Mouse (Mus musculus) midbrain, embryonic 10.5 days (tissue): Measurements from ENCODE around the gene Ndufa5. TPM values are rescaled to one million over a fixed set of nuclear protein-coding genes. Genes with fewer than 3 reads are reported as not detected.

Source experiments
- DNase-seq: peaks from one replicate; pipeline ENCODE4 v3.0.0-alpha.2; 2017; ENCODE audit warnings: low spot score
- H3K27ac ChIP-seq: fragments of 300-500 bp; sonication (generic); replicated peaks from 2 replicates; pipeline ENCODE4 v1.5.1; 2016; ENCODE audit warnings: mild to moderate bottlenecking
- H3K27me3 ChIP-seq: fragments of 300-500 bp; sonication (generic); 2 replicates; pipeline ENCODE4 v1.6.1; 2016; ENCODE audit warnings: low read depth, mild to moderate bottlenecking; ENCODE audit not compliant: poor library complexity, severe bottlenecking
- H3K36me3 ChIP-seq: fragments of 300-500 bp; sonication (generic); 2 replicates; pipeline ENCODE4 v1.6.1; 2016; ENCODE audit warnings: mild to moderate bottlenecking, moderate library complexity
- H3K4me1 ChIP-seq: fragments of 300-500 bp; sonication (generic); 2 replicates; pipeline ENCODE4 v1.6.1; 2016
- H3K4me3 ChIP-seq: fragments of 300-500 bp; sonication (generic); 2 replicates; pipeline ENCODE4 v1.5.1; 2016; ENCODE audit warnings: mild to moderate bottlenecking, moderate library complexity
- H3K9me3 ChIP-seq: fragments of 300-500 bp; sonication (generic); replicated peaks from 2 replicates; pipeline ENCODE4 v1.6.1; 2016; ENCODE audit warnings: mild to moderate bottlenecking
- WGBS: fragments of 180-500 bp; shearing (Covaris S2); methylation state at CpG from one replicate; pipeline ENCODE4 v1.1.7; 2016; 5-methylcytosine and 5-hydroxymethylcytosine counted together
- polyA plus RNA-seq: library from polyadenylated mRNA; unstranded; fragments of >200 nt; fragmentation: Nextera tagmentation; extraction: Ambion mirVana; gene quantifications from 2 replicates; pipeline ENCODE4 v1.2.1, GENCODE M21; 2016

The Ndufa5 gene
- polyA plus RNA-seq, 1 experiment from 2014 or later, result 264 TPM

GRCm38 (mm10) chr6:24490341-24490740 lies 37.5 kb downstream of the Ndufa5 start:
- H3K36me3 ChIP-seq, result no peaks in the 10 kb centered on the region
- no peak overlapping the region for H3K4me3 ChIP-seq
- no peaks in the 10 kb centered on the region for H3K27me3 ChIP-seq
- DNase-seq, result no peak
- H3K27ac ChIP-seq, result no peak overlapping the region
- no peaks in the 10 kb centered on the region for H3K4me1 ChIP-seq
- 12% methylated on average over 1 of the region's 1 CpGs for WGBS
- no peaks in the 10 kb centered on the region for H3K9me3 ChIP-seq

DNA sequence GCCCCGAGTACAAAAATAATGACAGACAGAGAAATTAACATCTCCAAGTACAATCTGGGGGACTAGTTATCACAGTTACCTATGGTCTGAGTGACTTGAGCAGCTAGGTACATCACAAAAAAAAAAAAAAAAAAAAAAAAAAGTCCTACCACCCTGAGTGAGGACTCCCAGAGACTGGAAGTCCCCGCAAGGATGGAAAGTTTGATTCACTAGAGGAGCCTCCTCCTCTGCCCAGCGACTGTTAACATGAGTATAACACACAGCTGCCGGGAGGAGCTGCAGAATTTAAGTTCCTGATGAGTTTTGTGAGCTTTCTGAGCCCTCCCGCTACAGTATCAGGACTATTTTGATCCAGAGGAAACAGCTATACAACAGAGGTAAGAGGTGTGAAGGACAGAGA lies 41.3 kb downstream of the Ndufa5 start:
- Histone ChIP-seq H3K27me3 (no peaks in the 10 kb centered on the region), H3K9me3 (no peaks in the 10 kb centered on the region), H3K27ac (no peak overlapping the region), H3K36me3 (no peaks in the 10 kb centered on the region), H3K4me3 (no peak overlapping the region), H3K4me1 (no peaks in the 10 kb centered on the region)
- no peak for DNase-seq
- 81% methylated on average over 5 of the region's 5 CpGs for WGBS

GRCm38 (mm10) chr6:24470571-24471132 lies 57.2 kb downstream of the Ndufa5 start:
- Histone ChIP-seq H3K4me3 (no peak overlapping the region), H3K36me3 (no peaks in the 10 kb centered on the region), H3K4me1 (peaks cover 16% of the 10 kb centered on the region), H3K27me3 (no peaks in the 10 kb centered on the region), H3K27ac (no peak overlapping the region), H3K9me3 (no peaks in the 10 kb centered on the region)
- DNase-seq, result peak; percentile 14
- WGBS, result 47% methylated on average over 1 of the region's 1 CpGs

DNA sequence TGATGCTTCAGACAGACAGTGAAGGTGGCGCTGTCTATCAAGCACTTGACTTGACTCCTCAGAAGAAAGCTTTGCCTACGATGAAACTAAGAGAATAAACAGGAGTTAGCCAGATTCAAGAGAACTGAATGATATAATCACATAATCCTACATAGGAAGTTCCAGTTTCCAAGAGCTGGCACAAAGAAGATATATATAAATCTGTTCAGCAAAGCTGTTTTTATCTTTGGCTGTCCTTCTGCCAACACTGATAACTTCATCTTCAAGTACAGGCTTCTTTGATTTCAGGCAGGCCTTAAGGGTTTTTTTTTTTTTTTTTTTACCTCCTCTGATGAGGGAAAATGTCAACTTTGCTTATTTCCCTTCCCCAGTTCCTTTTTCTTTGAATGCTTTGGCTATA lies 57.7 kb downstream of the Ndufa5 start:
- Histone ChIP-seq H3K27me3 (no peaks in the 10 kb centered on the region), H3K9me3 (no peaks in the 10 kb centered on the region), H3K27ac (no peak overlapping the region), H3K36me3 (no peaks in the 10 kb centered on the region), H3K4me3 (no peak overlapping the region), H3K4me1 (peaks cover 16% of the 10 kb centered on the region)
- DNase-seq, result no peak
- 82% methylated on average over 2 of the region's 2 CpGs for WGBS

Other genes starting within 250 kb of the Ndufa5 start
- 0.07 and 0.09 TPM in 2 replicates for gene Iqub, start 12.9 kb downstream of the Ndufa5 start, polyA plus RNA-seq
- gene Asb15, start 131 bp upstream of the Ndufa5 start, polyA plus RNA-seq, result not detected in 2 replicates
- gene Lmod2, start 69.7 kb upstream of the Ndufa5 start, polyA plus RNA-seq, result 0.15 TPM in 1 of 2 replicates, not detected in the other
- 60.9 and 62.0 TPM in 2 replicates for gene Wasl, start 137.0 kb upstream of the Ndufa5 start, polyA plus RNA-seq
- not detected in 2 replicates for gene Hyal6, start 205.2 kb upstream of the Ndufa5 start, polyA plus RNA-seq
- not detected in 2 replicates for gene Hyal4, start 220.3 kb upstream of the Ndufa5 start, polyA plus RNA-seq